Mouse (Mus musculus) spleen, adult 2 months (tissue): ENCODE measurements at regions not wholly inside any gene's neighbourhood (a gene's known extent, or its start where the extent isn't known, plus 50 kb on each side); places are given as distances from the start of the nearest gene placed in this dataset.

Experiments
- CTCF ChIP-seq: fragments of 200-500 bp; IDR thresholded peaks from 2 replicates; pipeline ENCODE4 v1.5.1; 2011; ENCODE audit warnings: mild to moderate bottlenecking, inconsistent platforms; ENCODE audit not compliant: insufficient read depth, insufficient read length, insufficient replicate concordance; ENCODE audit errors: extremely low read depth
- POLR2A ChIP-seq: fragments of 200-500 bp; IDR thresholded peaks from 2 replicates; pipeline ENCODE4 v1.6.1; 2011; ENCODE audit warnings: low read depth, low read length, inconsistent platforms

DNA sequence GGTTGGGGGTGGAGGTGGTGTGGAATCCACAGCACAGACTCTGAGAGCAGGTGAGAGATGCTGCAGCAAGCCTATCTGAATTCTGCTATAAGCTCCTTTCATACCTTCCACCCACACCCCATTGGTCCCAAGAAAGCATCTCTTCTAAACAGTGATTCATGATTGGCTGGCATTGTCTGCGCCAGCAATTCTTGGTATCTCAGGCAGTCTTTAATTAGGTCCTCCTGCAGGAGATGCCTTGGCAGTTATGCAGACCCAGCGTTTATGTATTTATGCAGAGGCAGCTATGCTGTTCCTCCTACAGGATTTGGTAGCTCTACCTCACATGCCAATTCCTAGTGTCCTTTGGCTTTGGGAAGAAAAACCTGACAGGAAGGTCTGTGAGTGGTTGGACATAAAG, 162.9 kb upstream of the Gas1 start:
- TF ChIP-seq CTCF = no peak
- TF ChIP-seq POLR2A = no peak
